Mouse (Mus musculus): ENCODE measurements around the gene Ifit2.

DNA sequence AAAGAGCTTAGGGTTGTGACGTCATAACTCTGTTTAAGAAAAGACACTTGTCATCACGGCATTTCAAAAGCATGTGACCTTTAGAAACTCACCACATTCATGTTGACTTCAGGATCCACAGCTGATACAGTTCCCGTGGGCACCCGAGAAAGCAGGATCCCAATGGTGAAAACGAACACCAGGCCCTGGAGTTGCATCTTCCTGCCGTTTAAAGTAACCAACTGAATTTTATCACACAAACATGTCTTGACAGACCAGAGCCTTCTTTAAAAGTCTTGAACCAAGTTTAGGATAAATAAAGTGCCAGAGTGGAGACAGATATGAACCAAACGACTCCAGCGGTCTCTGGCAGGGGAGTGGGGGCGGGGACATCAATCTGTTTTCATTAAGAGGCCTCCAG lies 25.8 kb upstream of the Ifit2 start:
- no peak for TF ChIP-seq CTCF (IDR thresholded peaks at IDR 0.05; ENCODE audit: borderline replicate concordance, insufficient read depth, low read length)
- TF ChIP-seq POLR2A (IDR thresholded peaks at IDR 0.05; ENCODE audit: low read depth, low read length), result no peak
